Mouse (Mus musculus) left cerebral cortex, adult 8-10 months (tissue): Measurements from ENCODE around the gene Znfx1. TPM values are rescaled to one million over a fixed set of nuclear protein-coding genes. Genes with fewer than 3 reads are reported as not detected.

Experiments
- DNase-seq, 2 experiments: peaks; one replicate each; pipeline ENCODE4 v3.0.0; 2022; ENCODE audit warnings: low spot score in 2 of 2
- total RNA-seq, 4 experiments: library from RNA; stranded (reverse); gene quantifications; 2 replicates each; pipeline ENCODE4 v1.2.4; 2022

Znfx1 gene
- total RNA-seq, 4 experiments from 2014 or later = 77.1 to 92.1 (median 80.7) TPM

- peak; percentile 92 to 95 for DNase-seq
Observed at GRCm38 (mm10) chr2:167071641-167072601, 9.1 kb upstream of the Znfx1 start.

GRCm38 (mm10) chr2:167071266-167071640 lies 8.4 kb upstream of the Znfx1 start:
- no peak for DNase-seq

- no peak for DNase-seq
Observed at GRCm38 (mm10) chr2:167070341-167070740, 7.5 kb upstream of the Znfx1 start.

GRCm38 (mm10) chr2:167067575-167067974 lies 4.8 kb upstream of the Znfx1 start:
- DNase-seq = no peak

- DNase-seq = no peak
Observed at GRCm38 (mm10) chr2:167066528-167067516, 4.0 kb upstream of the Znfx1 start.

- no peak for DNase-seq
Observed at GRCm38 (mm10) chr2:167066031-167066430, 3.2 kb upstream of the Znfx1 start.

- DNase-seq = no peak
Observed at GRCm38 (mm10) chr2:167064601-167065295, 1.9 kb upstream of the Znfx1 start.

- no peak for DNase-seq
Observed at GRCm38 (mm10) chr2:167063906-167064496, 1.2 kb upstream of the Znfx1 start.

- peak; percentile 62 to 88 for DNase-seq
Observed at GRCm38 (mm10) chr2:167062497-167062911, 311 bp downstream of the Znfx1 start.

GRCm38 (mm10) chr2:167061381-167062034 lies 1.3 kb downstream of the Znfx1 start:
- no peak for DNase-seq

GRCm38 (mm10) chr2:167060761-167061160 lies 2.1 kb downstream of the Znfx1 start:
- DNase-seq = no peak

- no peak for DNase-seq
Observed at GRCm38 (mm10) chr2:167060360-167060759, 2.5 kb downstream of the Znfx1 start.

GRCm38 (mm10) chr2:167059960-167060359 lies 2.9 kb downstream of the Znfx1 start:
- DNase-seq = no peak

GRCm38 (mm10) chr2:167059536-167059935 lies 3.3 kb downstream of the Znfx1 start:
- DNase-seq = no peak

GRCm38 (mm10) chr2:167058814-167059387 lies 3.9 kb downstream of the Znfx1 start:
- DNase-seq = no peak

GRCm38 (mm10) chr2:167058201-167058600 lies 4.6 kb downstream of the Znfx1 start:
- no peak for DNase-seq

- DNase-seq = no peak
Observed at GRCm38 (mm10) chr2:167056942-167057323, 5.9 kb downstream of the Znfx1 start.

- no peak for DNase-seq
Observed at GRCm38 (mm10) chr2:167056210-167056941, 6.4 kb downstream of the Znfx1 start.

- no peak for DNase-seq
Observed at GRCm38 (mm10) chr2:167055386-167055785, 7.4 kb downstream of the Znfx1 start.
